Mouse (Mus musculus) lung, adult 2 months (tissue): ENCODE results near the gene 4931429L15Rik.

Experiments used
- CTCF ChIP-seq: fragments of 200-500 bp; IDR thresholded peaks from 2 replicates; pipeline ENCODE4 v1.5.1; 2011; ENCODE audit warnings: mild to moderate bottlenecking, low read length, control low read depth; ENCODE audit not compliant: insufficient read depth
- POLR2A ChIP-seq: fragments of 200-500 bp; IDR thresholded peaks from 2 replicates; pipeline ENCODE4 v1.6.1; 2011; ENCODE audit warnings: low read depth, mild to moderate bottlenecking, control low read depth, low read length, borderline replicate concordance; ENCODE audit errors: extremely low read depth

DNA sequence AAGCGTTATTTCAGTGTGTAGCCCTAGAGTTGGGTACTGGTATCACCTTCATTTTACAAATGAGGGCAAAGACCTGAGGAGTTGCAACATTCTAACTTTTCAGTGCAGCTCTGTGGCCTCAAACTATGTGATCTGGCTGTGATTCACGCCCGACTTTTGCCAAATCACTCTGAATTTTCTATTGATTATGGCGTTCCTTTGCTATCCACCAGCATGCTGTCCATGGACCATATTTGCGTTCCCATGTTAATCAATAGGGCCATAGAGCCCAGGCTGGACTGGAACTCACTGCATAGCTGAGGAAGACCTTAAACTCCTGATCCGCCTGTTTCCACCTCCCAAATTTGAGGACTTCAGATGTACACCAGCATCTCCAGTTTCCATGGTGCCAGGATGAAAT is 60.7 kb downstream of the 4931429L15Rik start:
- TF ChIP-seq CTCF (no peak), POLR2A (no peak)
